Mouse (Mus musculus) embryonic facial prominence, embryonic 14.5 days (tissue): ENCODE measurements at regions not wholly inside any gene's neighbourhood (a gene's known extent, or its start where the extent isn't known, plus 50 kb on each side); places are given as distances from the start of the nearest gene placed in this dataset.

Experiments
- ATAC-seq: fragments of 200-750 bp; cut with Nextera tagmentation; 2 replicates; pipeline ENCODE4 v1.8.0; 2017; ENCODE audit warnings: low read depth, moderate number of reproducible peaks, moderate TSS enrichment
- DNase-seq: peaks from one replicate; pipeline ENCODE4 v3.0.0-alpha.2; 2015; ENCODE audit warnings: low spot score
- H3K27ac ChIP-seq: fragments of 300-500 bp; sonication (generic); replicated peaks from 2 replicates; pipeline ENCODE4 v1.5.1; 2014; ENCODE audit warnings: low read depth, mild to moderate bottlenecking, low read length, moderate library complexity
- H3K27me3 ChIP-seq: fragments of 300-500 bp; sonication (generic); replicated peaks from 2 replicates; pipeline ENCODE4 v1.6.1; 2014; ENCODE audit warnings: low read length; ENCODE audit not compliant: control insufficient read depth, insufficient read depth
- H3K36me3 ChIP-seq: fragments of 300-500 bp; sonication (generic); 2 replicates; pipeline ENCODE4 v1.6.1; 2014; ENCODE audit warnings: low read length, mixed read lengths; ENCODE audit not compliant: control insufficient read depth, insufficient read depth
- H3K4me1 ChIP-seq: fragments of 300-500 bp; sonication (generic); 2 replicates; pipeline ENCODE4 v1.6.1; 2014; ENCODE audit warnings: antibody characterized with exemption, low read length; ENCODE audit not compliant: control insufficient read depth, insufficient read depth
- H3K4me2 ChIP-seq: fragments of 300-500 bp; sonication (generic); 2 replicates; pipeline ENCODE4 v1.6.1; 2014; ENCODE audit warnings: low read depth, mild to moderate bottlenecking, low read length, moderate library complexity, mixed read lengths
- H3K4me3 ChIP-seq: fragments of 300-500 bp; sonication (generic); 2 replicates; pipeline ENCODE4 v1.5.1; 2014; ENCODE audit warnings: low read depth, mild to moderate bottlenecking, low read length
- H3K9ac ChIP-seq: fragments of 300-500 bp; sonication (generic); 2 replicates; pipeline ENCODE4 v1.6.1; 2014; ENCODE audit warnings: low read depth, mild to moderate bottlenecking, low read length, moderate library complexity, mixed read lengths
- H3K9me3 ChIP-seq: fragments of 300-500 bp; sonication (generic); 2 replicates; pipeline ENCODE4 v1.6.1; 2016; ENCODE audit warnings: low read length; ENCODE audit not compliant: control insufficient read depth
- WGBS: fragments of 180-500 bp; shearing (Covaris S2); extraction: QIAGEN DNeasy Blood & Tissue Kit; methylation state at CpG from one replicate; pipeline ENCODE4 v1.1.7; 2014; 5-methylcytosine and 5-hydroxymethylcytosine counted together

DNA sequence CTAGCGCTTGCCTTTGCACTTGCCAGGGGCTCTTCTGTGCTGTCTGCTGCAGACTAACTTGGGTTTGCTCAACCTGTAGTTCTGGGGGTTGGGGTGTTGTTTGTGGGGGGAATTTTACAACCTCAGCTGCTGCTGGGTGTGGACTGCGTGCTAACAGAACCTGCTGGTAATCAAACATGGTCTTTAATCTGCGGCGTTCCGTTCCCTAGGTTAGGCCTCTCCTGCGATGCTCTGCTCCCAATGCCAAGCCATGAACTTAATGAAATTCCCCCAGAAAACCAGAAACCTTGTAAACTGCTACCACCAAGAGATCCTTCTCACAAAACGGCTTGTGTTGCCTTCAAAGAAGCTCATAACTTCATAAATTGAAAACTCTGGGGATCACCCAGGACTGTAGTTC lies 262.9 kb upstream of the Gm12728 start:
- peaks cover 4% of the 10 kb centered on the region; the same call in 1 of the 2 replicates for H3K4me1 ChIP-seq
- H3K9ac ChIP-seq: no peak overlapping the region
- no peaks in the 10 kb centered on the region for H3K27me3 ChIP-seq
- ATAC-seq: no peak
- no peak for DNase-seq
- H3K4me3 ChIP-seq: no peak overlapping the region
- no peaks in the 10 kb centered on the region for H3K36me3 ChIP-seq
- no peaks in the 10 kb centered on the region for H3K9me3 ChIP-seq
- H3K27ac ChIP-seq: no peak overlapping the region
- WGBS: 73% methylated on average over 7 of the region's 7 CpGs
- no peak overlapping the region for H3K4me2 ChIP-seq

DNA sequence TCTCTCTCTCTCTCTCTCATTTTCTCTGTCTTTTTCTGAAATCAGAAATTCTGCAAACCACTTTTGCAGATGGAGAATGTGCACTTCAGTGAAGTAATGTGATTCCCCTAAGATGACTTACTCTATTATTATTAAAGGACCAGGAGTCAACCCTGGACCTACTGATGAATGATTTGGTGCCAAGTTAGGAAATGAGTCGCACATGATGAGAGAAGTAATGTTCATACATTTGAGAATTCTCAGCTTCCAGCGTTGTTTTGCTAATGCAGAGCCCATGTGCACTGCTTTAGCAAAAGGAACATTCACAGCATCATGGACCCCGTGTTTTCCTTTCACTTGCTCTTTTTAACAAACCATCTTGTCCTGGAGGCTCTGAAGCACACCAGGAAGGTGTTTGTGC lies 262.4 kb upstream of the Gm12728 start:
- H3K36me3 ChIP-seq: no peaks in the 10 kb centered on the region
- H3K4me1 ChIP-seq: peaks cover 7% of the 10 kb centered on the region; the same call in 1 of the 2 replicates
- H3K4me3 ChIP-seq: no peak overlapping the region
- H3K9me3 ChIP-seq: no peaks in the 10 kb centered on the region
- no peak overlapping the region for H3K9ac ChIP-seq
- H3K4me2 ChIP-seq: no peak overlapping the region
- H3K27me3 ChIP-seq: no peaks in the 10 kb centered on the region
- DNase-seq (no peak), ATAC-seq (no peak)
- WGBS: 58% methylated on average over 3 of the region's 3 CpGs
- H3K27ac ChIP-seq: no peak overlapping the region

DNA sequence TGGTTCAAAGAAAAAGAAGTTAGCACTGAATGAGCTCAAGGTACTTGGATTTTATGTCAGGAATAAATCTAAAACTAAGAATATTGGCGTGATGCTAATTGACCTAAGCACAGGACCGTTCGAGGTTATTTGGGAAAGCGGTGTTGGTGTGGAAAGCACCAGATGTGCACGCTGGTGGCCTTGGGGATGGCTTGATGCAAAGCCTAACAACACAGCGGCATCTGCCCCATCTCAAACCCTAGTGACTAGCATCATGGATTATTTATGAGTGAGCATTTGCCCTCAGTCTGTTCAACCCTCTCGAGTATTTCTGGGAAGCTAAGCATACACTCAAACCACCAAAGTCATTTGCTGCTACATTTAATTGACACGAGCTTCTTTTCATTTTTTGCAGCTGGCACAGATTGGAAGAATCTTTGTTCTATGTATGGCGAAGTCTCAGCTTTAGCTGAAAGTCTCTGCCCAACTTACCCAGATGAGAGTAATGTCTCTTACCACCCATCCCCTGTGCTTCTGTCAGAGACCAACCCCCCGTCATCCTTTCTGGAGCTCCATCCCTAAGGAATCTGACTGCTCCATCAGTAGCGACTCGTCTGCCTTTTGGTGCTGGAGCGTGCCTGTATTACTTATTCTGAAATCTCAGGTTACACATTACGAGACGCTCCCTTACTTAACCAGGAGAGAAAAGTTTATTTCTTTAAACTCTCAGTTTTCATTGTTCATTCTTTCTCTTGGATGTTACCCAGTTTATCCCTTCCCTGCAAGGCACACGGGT lies 257.8 kb upstream of the Gm12728 start:
- DNase-seq: peak; percentile 57
- Histone ChIP-seq H3K9ac (no peak overlapping the region), H3K9me3 (no peaks in the 10 kb centered on the region), H3K36me3 (no peaks in the 10 kb centered on the region), H3K4me3 (no peak overlapping the region), H3K27ac (no peak overlapping the region), H3K4me1 (peaks cover 7% of the 10 kb centered on the region; the same call in 1 of the 2 replicates), H3K4me2 (peak overlapping the region; percentile 10; the same call in 1 of the 2 replicates), H3K27me3 (no peaks in the 10 kb centered on the region)
- 45% methylated on average over 16 of the region's 16 CpGs for WGBS
- peak; percentile 53; the same call in 1 of the 2 replicates for ATAC-seq

GRCm38 (mm10) chr4:105535451-105535850 lies 254.2 kb upstream of the Gm12728 start:
- Histone ChIP-seq H3K4me2 (no peak overlapping the region), H3K4me1 (peaks cover 7% of the 10 kb centered on the region; the same call in 1 of the 2 replicates), H3K27me3 (no peaks in the 10 kb centered on the region), H3K36me3 (no peaks in the 10 kb centered on the region), H3K4me3 (no peak overlapping the region), H3K9me3 (no peaks in the 10 kb centered on the region), H3K9ac (no peak overlapping the region), H3K27ac (no peak overlapping the region)
- DNase-seq: peak; percentile 34
- ATAC-seq: no peak
- 65% methylated on average over 6 of the region's 6 CpGs for WGBS

DNA sequence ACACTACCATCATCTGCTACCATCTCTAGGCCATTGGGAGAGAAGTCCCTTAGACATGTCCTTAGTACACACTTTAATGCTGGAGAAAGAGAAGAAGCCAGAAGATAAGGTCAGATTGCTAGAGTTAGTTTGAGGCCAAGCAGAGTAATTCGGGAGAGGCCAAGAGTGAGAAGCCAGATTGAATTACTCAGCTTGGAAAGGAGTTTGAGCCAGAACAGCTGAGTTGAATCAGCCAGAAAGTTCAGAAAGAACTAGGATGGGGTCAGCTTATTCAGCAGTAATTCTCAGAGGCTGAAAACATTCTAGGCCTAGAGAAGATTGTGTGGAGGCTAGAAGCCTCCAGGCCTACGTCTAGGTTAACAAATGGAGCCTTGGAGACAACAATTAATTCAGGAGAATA lies 244.2 kb upstream of the Gm12728 start:
- no peak overlapping the region for H3K4me2 ChIP-seq
- DNase-seq (no peak), ATAC-seq (no peak)
- H3K9me3 ChIP-seq: 0 out of 2 replicates have a peak, but pooled peaks cover 6% of the 10 kb centered on the region
- peaks cover 3% of the 10 kb centered on the region; the same call in 1 of the 2 replicates for H3K4me1 ChIP-seq
- no peak overlapping the region for H3K4me3 ChIP-seq
- no peak overlapping the region for H3K27ac ChIP-seq
- H3K27me3 ChIP-seq: no peaks in the 10 kb centered on the region
- WGBS: 47% methylated on average over 2 of the region's 2 CpGs
- no peak overlapping the region for H3K9ac ChIP-seq
- H3K36me3 ChIP-seq: no peaks in the 10 kb centered on the region

DNA sequence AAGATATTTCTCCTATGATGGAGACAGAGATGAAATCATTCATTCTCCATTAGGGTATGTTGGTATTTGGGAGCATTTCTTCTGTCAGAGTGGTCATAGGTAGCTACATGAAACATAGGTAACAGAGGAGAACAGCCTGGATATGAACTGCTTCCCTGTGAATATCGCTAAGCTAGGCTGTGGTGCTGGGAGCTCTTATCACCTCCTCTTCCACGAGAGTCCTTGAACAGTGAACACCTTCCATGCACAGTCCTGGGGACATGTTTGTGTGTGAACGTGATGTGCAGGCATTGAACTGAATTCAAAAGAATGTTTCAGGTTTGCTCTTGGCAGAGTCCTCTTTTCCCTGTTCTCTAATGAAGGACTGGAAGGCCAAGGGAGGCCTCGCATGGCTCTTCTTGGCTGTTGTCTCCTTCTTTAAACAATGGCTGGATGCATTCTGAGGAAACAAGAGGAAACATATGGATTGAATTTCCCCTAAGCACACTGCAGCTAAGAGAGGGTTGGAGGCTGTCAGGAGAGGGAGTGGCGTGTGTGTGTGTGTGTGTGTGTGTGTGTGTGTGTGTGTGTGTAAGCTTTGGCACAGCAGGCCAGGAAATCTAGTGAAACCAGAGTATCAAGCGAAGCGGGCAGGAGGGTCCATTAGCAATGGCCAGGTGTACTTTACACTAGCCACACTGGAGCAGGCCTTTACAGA lies 239.8 kb upstream of the Gm12728 start:
- Histone ChIP-seq H3K4me2 (no peak overlapping the region), H3K9me3 (0 out of 2 replicates have a peak, but pooled peaks cover 2% of the 10 kb centered on the region), H3K27ac (peak overlapping the region; percentile 70), H3K4me1 (peaks cover 3% of the 10 kb centered on the region; the same call in 1 of the 2 replicates), H3K9ac (no peak overlapping the region), H3K36me3 (no peaks in the 10 kb centered on the region), H3K4me3 (no peak overlapping the region), H3K27me3 (no peaks in the 10 kb centered on the region)
- peak; percentile 91 for DNase-seq
- peak; percentile 86 for ATAC-seq
- WGBS: 43% methylated on average over 7 of the region's 7 CpGs

DNA sequence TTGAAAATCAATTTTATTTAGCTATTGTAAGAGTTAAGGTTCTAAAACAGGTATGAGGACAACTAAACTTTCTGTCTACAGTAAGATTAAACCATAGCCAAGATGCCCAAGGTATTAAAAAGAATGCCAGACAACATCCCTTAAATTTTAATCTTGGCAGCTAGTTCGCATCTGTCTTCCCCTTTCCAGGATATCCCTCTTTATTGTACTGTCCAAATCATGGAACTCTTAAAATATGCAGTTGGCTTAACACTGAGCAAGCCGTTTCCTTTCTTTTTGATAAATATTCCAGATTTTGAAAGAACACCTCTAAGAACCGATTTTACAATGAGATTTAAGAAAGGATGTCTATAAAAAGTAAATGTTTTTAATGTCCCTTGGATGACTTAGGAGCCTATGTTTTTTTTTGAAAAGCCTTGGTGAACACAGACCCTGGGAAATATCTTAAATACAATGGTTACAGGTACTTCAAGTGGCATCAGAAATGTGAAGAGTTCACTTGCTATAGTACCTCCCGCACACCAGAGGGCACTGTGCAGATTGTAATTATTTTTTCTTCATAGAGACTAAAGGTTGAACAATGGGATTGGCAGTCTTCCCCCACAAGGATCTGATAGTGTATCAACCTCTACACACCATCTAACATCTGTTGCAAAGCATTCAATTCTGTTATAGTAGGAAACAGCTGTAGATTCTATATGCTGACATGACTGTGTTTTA lies 237.5 kb upstream of the Gm12728 start:
- H3K9ac ChIP-seq: no peak overlapping the region
- ATAC-seq (no peak), DNase-seq (no peak)
- H3K4me1 ChIP-seq: peaks cover 3% of the 10 kb centered on the region; the same call in 1 of the 2 replicates
- no peak overlapping the region for H3K4me2 ChIP-seq
- H3K9me3 ChIP-seq: no peaks in the 10 kb centered on the region
- no peak overlapping the region for H3K4me3 ChIP-seq
- 93% methylated on average over 4 of the region's 4 CpGs for WGBS
- no peaks in the 10 kb centered on the region for H3K36me3 ChIP-seq
- H3K27ac ChIP-seq: no peak overlapping the region
- H3K27me3 ChIP-seq: no peaks in the 10 kb centered on the region

GRCm38 (mm10) chr4:105554994-105555393 lies 234.7 kb upstream of the Gm12728 start:
- Histone ChIP-seq H3K9ac (no peak overlapping the region), H3K36me3 (no peaks in the 10 kb centered on the region), H3K9me3 (no peaks in the 10 kb centered on the region), H3K4me3 (no peak overlapping the region), H3K27me3 (no peaks in the 10 kb centered on the region), H3K4me2 (no peak overlapping the region), H3K27ac (no peak overlapping the region), H3K4me1 (0 out of 2 replicates have a peak, but pooled peaks cover 3% of the 10 kb centered on the region)
- ATAC-seq (no peak), DNase-seq (no peak)
- WGBS: 87% methylated on average over 8 of the region's 8 CpGs
